Mouse (Mus musculus) stomach, embryonic 15.5 days (tissue): ENCODE data around the gene Pnpla3. TPM values are rescaled to one million over a fixed set of nuclear protein-coding genes. Genes with fewer than 3 reads are reported as not detected.

Source experiments
- ATAC-seq: fragments of 200-750 bp; cut with Nextera tagmentation; 2 replicates; pipeline ENCODE4 v1.8.0; 2017; ENCODE audit warnings: low read depth, moderate number of reproducible peaks, moderate TSS enrichment; ENCODE audit not compliant: insufficient read depth, low FRiP score
- H3K27ac ChIP-seq: fragments of 300-500 bp; sonication (generic); 2 replicates; pipeline ENCODE4 v1.5.1; 2015; ENCODE audit warnings: mild to moderate bottlenecking, inconsistent platforms
- H3K27me3 ChIP-seq: fragments of 300-500 bp; sonication (generic); replicated peaks from 2 replicates; pipeline ENCODE4 v1.6.1; 2015; ENCODE audit warnings: inconsistent platforms
- H3K36me3 ChIP-seq: fragments of 300-500 bp; sonication (generic); 2 replicates; pipeline ENCODE4 v1.6.1; 2015; ENCODE audit warnings: inconsistent platforms
- H3K4me1 ChIP-seq: fragments of 300-500 bp; sonication (generic); 2 replicates; pipeline ENCODE4 v1.6.1; 2015; ENCODE audit warnings: inconsistent platforms
- H3K4me2 ChIP-seq: fragments of 300-500 bp; sonication (generic); 2 replicates; pipeline ENCODE4 v1.6.1; 2015; ENCODE audit warnings: mild to moderate bottlenecking, inconsistent platforms
- H3K4me3 ChIP-seq: fragments of 300-500 bp; sonication (generic); replicated peaks from 2 replicates; pipeline ENCODE4 v1.5.1; 2015; ENCODE audit warnings: inconsistent platforms
- H3K9ac ChIP-seq: fragments of 300-500 bp; sonication (generic); 2 replicates; pipeline ENCODE4 v1.6.1; 2015; ENCODE audit warnings: inconsistent platforms
- H3K9me3 ChIP-seq: fragments of 300-500 bp; sonication (generic); 2 replicates; pipeline ENCODE4 v1.6.1; 2016; ENCODE audit warnings: inconsistent platforms
- WGBS: fragments of 180-500 bp; shearing (Covaris S2); methylation state at CpG from one replicate; pipeline ENCODE4 v1.1.7; 2015; 5-methylcytosine and 5-hydroxymethylcytosine counted together
- polyA plus RNA-seq: library from polyadenylated mRNA; unstranded; fragments of >200 nt; fragmentation: Nextera tagmentation; extraction: Ambion mirVana; gene quantifications from 2 replicates; pipeline ENCODE4 v1.2.1, GENCODE M21; 2015

Gene Pnpla3
- 0.85 and 0.98 TPM in 2 replicates for polyA plus RNA-seq

DNA sequence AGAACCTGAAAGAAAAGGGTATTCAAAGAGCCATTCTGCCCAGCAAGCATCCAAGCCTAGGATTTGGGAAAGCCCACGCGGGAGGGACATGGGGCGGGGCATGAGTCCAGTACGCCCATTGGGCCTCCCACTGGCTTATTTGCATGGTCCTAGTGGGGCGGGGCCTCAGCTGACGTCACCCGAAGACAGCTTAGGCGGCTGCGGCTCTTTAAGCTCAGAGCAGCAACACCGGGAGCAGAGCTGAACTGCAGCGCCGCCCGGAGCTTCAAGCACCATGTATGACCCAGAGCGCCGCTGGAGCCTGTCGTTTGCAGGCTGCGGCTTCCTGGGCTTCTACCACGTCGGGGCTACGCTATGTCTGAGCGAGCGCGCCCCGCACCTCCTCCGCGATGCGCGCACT lies at the start of gene Pnpla3:
Pnpla3 (plus strand) TSS at position 238 of the 400 bp plus-strand sequence.
- no peak within 1 kb of the TSS for H3K27ac ChIP-seq
- peak within 1 kb of the TSS; percentile 52 for H3K4me3 ChIP-seq
- WGBS = under 1% methylated on average over 28 of the region's 28 CpGs
- H3K36me3 ChIP-seq = no peaks in the 10 kb centered on the region
- H3K9ac ChIP-seq = peak within 1 kb of the TSS; percentile 17; the same call in 1 of the 2 replicates
- peaks cover 4% of the 10 kb centered on the region; the same call in 1 of the 2 replicates for H3K27me3 ChIP-seq
- peak; percentile 97 for ATAC-seq
- H3K9me3 ChIP-seq = no peaks in the 10 kb centered on the region
- peaks cover 13% of the 10 kb centered on the region for H3K4me1 ChIP-seq
- H3K4me2 ChIP-seq = peak within 1 kb of the TSS; percentile 99

DNA sequence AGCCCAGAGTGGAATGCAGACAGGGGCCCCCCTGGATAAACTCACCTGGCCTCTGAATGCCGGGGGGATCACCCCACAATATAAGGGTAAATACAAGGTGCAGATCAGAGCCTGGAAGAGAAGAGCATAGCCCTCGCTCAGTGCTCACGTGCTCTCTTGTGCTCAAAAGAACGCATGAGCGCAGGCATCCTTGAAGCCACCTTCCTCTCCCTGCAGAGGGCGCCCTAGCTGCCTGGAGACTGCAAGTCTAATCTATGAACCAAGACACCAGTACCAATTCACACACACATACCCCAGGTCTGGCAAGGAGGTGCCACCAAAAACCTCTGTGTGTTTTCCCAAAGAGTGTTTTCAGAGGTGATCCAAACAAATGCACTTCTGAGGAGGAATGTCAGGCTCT lies 47.0 kb upstream of the Pnpla3 start:
- no peak overlapping the region for H3K27ac ChIP-seq
- 20% methylated on average over 6 of the region's 6 CpGs for WGBS
- ATAC-seq = no peak
- no peaks in the 10 kb centered on the region for H3K4me1 ChIP-seq
- no peaks in the 10 kb centered on the region for H3K9me3 ChIP-seq
- H3K4me3 ChIP-seq = no peak overlapping the region
- H3K27me3 ChIP-seq = no peaks in the 10 kb centered on the region
- H3K9ac ChIP-seq = no peak overlapping the region
- no peak overlapping the region for H3K4me2 ChIP-seq
- no peaks in the 10 kb centered on the region for H3K36me3 ChIP-seq

DNA sequence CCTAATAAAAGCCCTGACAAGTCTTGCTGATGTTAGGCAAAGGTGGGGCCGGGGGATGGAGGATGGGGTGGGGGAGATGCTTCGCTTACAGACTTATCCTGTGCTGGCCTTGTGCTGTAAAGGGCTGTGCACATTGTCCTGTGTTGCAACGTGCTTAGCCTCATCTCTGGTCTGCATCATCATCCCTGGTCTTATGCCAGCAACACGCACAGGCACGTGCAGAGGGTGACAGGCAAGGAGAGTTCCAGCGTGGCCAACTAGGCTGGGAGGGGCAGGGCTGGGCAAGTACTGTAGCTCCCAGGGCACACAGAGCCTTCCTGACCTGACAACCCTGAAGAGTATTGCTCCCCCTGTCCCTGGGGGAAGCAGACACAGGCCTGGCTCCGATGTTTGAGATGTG lies 46.6 kb upstream of the Pnpla3 start:
- ATAC-seq = no peak
- H3K9ac ChIP-seq = no peak overlapping the region
- no peak overlapping the region for H3K27ac ChIP-seq
- no peak overlapping the region for H3K4me3 ChIP-seq
- H3K4me2 ChIP-seq = no peak overlapping the region
- no peaks in the 10 kb centered on the region for H3K36me3 ChIP-seq
- H3K4me1 ChIP-seq = no peaks in the 10 kb centered on the region
- no peaks in the 10 kb centered on the region for H3K27me3 ChIP-seq
- H3K9me3 ChIP-seq = no peaks in the 10 kb centered on the region
- WGBS = 57% methylated on average over 7 of the region's 7 CpGs

DNA sequence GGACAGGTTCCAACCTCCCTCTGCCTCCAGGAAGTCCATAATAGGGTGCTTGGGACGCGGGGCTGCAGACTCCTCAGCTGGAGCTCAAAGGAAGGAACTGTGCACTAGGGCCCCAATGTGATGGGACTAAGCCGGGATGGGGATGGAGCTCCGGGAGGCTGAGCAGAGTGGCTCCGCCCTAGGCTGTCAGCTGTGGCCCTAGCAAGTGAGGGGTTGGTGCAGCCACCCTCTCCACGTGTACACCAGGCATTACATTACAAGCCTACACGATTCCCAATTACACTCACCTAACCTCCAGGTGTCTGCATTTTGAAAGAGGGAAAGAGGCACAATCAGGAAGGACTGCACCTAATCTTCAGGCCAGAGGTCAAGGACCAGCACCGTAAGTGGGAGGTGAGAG lies 44.6 kb upstream of the Pnpla3 start, which contains the start of gene Pnpla5:
Pnpla5 (minus strand) TSS at position 101 of the 400 bp plus-strand sequence.
- Histone ChIP-seq H3K4me1 (no peaks in the 10 kb centered on the region), H3K9ac (no peak within 1 kb of the TSS), H3K36me3 (no peaks in the 10 kb centered on the region), H3K27ac (no peak within 1 kb of the TSS), H3K4me3 (no peak within 1 kb of the TSS), H3K9me3 (no peaks in the 10 kb centered on the region), H3K4me2 (no peak within 1 kb of the TSS), H3K27me3 (no peaks in the 10 kb centered on the region)
- no peak for ATAC-seq
- WGBS = 64% methylated on average over 8 of the region's 8 CpGs

DNA sequence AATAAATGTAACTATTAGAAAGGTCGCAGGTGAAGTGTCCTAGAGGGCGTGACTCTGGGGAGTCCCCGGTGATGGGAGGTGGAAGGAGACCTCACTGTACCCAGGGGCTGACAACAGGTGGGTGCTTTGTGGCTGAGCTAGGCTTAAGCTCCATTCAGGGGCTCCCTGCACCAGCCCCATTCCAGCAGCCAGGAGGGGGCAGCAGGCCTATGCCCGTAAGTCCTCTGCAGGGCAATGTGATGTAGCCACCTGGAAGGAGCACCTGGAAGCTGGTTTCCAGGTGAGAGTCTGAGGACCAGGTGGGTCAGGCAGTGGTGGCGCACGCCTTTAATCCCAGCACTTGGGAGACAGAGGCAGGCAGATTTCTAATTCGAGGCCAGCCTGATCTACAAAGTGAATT lies 43.6 kb upstream of the Pnpla3 start:
- Histone ChIP-seq H3K4me3 (no peak overlapping the region), H3K27me3 (no peaks in the 10 kb centered on the region), H3K9ac (no peak overlapping the region), H3K4me1 (no peaks in the 10 kb centered on the region), H3K27ac (no peak overlapping the region), H3K36me3 (no peaks in the 10 kb centered on the region), H3K9me3 (no peaks in the 10 kb centered on the region), H3K4me2 (no peak overlapping the region)
- ATAC-seq = no peak
- WGBS = 59% methylated on average over 7 of the region's 7 CpGs

DNA sequence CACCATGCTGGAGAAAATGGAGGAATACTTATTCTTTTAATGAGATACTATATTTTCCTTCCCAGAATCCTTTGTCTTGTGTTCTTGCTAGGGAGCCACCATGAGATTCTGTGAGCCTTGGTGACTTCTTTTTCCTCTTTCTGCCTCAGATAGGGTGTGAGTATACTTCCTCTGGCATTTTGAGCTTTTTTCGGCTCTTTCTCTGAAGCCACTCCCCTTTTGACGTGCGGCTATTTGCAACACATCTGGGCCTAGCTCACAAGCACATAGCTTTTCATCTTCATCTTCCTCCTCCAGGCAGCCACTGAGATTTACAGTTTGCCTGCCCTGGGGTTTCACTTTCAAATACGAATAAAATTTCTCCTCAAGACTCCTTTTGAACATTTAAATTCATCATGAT lies 41.2 kb upstream of the Pnpla3 start:
- Histone ChIP-seq H3K9ac (no peak overlapping the region), H3K4me2 (no peak overlapping the region), H3K4me1 (no peaks in the 10 kb centered on the region), H3K4me3 (no peak overlapping the region), H3K9me3 (no peaks in the 10 kb centered on the region), H3K27me3 (no peaks in the 10 kb centered on the region), H3K27ac (no peak overlapping the region), H3K36me3 (no peaks in the 10 kb centered on the region)
- 65% methylated on average over 4 of the region's 4 CpGs for WGBS
- ATAC-seq = no peak

DNA sequence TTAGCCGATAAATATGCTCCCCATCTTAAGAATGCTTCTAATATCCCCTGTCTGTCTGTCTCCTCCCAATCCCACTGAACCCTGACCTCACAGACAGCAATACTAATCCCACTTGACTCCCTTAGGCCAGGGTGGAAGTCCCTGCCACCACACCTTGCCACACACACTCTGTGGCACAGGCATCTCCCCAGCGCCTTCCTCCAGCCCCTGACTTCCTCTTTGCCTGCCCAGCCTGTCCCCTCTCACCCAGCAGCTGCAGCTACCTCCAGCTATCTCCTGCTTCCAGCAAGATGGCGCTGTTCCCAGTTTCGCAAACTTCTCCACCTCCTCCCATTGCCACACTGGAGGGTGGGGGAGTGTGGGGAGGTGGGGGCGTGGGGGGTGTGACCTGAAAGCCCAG lies 40.8 kb upstream of the Pnpla3 start:
- Histone ChIP-seq H3K4me1 (no peaks in the 10 kb centered on the region), H3K36me3 (no peaks in the 10 kb centered on the region), H3K4me3 (no peak overlapping the region), H3K9ac (no peak overlapping the region), H3K4me2 (no peak overlapping the region), H3K27ac (no peak overlapping the region), H3K9me3 (no peaks in the 10 kb centered on the region), H3K27me3 (no peaks in the 10 kb centered on the region)
- WGBS = 32% methylated on average over 5 of the region's 5 CpGs
- no peak for ATAC-seq

DNA sequence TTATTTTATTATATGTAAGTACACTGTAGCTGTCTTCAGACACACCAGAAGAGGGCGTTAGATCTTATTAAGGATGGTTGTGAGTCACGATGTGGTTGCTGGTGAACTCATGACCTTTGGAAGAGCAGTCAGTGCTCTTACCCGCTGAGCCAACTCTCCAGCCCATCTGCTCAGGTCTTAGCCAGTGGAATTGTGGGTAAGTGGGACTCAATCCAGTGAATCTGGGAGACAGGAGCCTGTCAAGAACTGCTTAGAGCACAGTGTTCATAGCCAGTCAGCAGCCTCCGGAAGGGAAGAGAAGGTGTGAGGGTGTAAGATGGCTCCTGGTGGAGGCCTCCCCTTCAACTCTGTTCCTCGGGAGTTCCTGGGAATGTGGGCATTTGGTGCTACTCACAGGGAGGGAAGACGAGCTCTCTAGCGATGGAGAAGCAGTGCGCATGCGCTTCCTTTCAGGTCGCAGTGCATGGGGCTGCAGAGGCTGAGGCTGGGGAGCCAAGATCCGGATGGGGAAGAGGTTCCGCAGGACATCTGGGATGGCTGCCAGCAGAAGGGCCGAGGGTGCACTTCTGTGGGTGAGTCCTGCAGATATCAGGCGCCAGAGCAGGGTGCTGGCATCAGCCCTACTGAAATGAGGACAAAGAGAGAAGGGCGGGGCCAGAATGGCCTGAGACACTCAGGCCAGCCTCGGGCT lies 36.4 kb upstream of the Pnpla3 start:
- H3K4me3 ChIP-seq = no peak overlapping the region
- no peak overlapping the region for H3K27ac ChIP-seq
- H3K36me3 ChIP-seq = no peaks in the 10 kb centered on the region
- H3K4me1 ChIP-seq = no peaks in the 10 kb centered on the region
- H3K4me2 ChIP-seq = no peak overlapping the region
- no peaks in the 10 kb centered on the region for H3K9me3 ChIP-seq
- WGBS = 52% methylated on average over 16 of the region's 16 CpGs
- H3K27me3 ChIP-seq = no peaks in the 10 kb centered on the region
- H3K9ac ChIP-seq = no peak overlapping the region
- ATAC-seq = no peak

DNA sequence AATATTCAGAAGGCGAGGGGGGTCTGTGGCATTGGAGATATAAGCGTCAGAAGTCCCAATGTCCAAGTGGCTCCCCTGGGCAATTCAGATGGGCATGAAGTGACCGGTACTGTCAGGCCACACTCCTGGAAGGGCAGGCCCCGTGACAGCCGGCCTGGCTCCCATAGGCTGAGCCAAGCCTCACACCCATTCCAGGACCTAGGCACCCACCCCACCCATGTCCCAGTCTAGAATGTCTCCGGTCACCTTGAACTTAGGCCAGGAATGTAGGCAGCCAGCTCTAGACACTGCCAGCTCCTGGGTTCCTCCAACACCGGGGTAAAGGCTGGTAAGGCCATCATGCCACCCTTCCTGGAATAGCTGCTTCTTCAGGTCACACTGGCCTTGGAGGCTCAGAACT lies 35.7 kb upstream of the Pnpla3 start:
- Histone ChIP-seq H3K36me3 (no peaks in the 10 kb centered on the region), H3K4me2 (no peak overlapping the region), H3K27me3 (no peaks in the 10 kb centered on the region), H3K4me3 (no peak overlapping the region), H3K9ac (no peak overlapping the region), H3K27ac (no peak overlapping the region), H3K4me1 (no peaks in the 10 kb centered on the region), H3K9me3 (no peaks in the 10 kb centered on the region)
- ATAC-seq = no peak
- 94% methylated on average over 7 of the region's 7 CpGs for WGBS

DNA sequence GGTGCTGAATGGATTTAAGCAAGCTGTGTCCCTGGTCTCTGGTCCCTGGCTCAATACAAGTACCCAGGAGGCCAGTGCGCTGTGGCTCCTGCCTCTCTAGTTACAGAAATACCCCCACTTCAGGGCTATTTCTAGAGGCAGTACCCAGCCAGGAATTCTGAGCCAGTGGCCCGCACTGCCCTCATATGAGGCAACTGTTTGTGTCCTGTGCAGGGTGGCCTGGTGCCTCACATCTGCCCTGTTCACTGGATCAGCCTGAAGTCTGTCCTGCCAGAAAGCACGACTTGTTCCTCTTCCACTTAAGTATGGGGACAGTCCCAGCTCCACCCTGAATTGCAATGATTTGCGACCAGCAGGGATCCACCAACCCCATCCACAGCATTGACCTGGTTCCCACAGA lies 34.2 kb upstream of the Pnpla3 start:
- 67% methylated on average over 4 of the region's 4 CpGs for WGBS
- H3K4me2 ChIP-seq = no peak overlapping the region

DNA sequence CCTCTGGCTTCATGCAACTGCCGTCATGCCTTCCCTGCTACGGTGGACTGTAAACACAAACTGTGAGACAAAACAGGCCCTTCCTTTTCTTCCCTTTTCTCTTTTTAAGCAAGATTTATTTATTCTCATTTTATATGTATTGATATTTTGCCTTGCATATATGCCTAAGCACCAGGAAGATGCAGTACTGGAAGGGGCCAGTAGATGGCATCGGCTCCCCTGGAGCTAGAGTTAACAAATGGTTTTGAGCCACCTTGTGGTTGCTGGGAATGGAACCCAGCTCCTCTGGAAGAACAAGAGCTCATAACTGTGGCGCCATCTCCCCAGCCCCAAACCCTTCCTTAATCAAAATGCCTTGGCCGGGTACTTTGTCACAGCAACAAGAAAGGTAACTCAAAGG lies 32.2 kb upstream of the Pnpla3 start:
- no peaks in the 10 kb centered on the region for H3K36me3 ChIP-seq
- no peaks in the 10 kb centered on the region for H3K27me3 ChIP-seq
- no peak overlapping the region for H3K4me3 ChIP-seq
- no peak for ATAC-seq
- no peak overlapping the region for H3K27ac ChIP-seq
- no peak overlapping the region for H3K4me2 ChIP-seq
- 79% methylated on average over 5 of the region's 5 CpGs for WGBS
- no peak overlapping the region for H3K9ac ChIP-seq
- no peaks in the 10 kb centered on the region for H3K4me1 ChIP-seq
- H3K9me3 ChIP-seq = no peaks in the 10 kb centered on the region

More for the DNA sequence above, 34.2 kb upstream of the Pnpla3 start:
- Histone ChIP-seq H3K4me1 (no peaks in the 10 kb centered on the region), H3K9me3 (no peaks in the 10 kb centered on the region), H3K36me3 (no peaks in the 10 kb centered on the region), H3K9ac (no peak overlapping the region), H3K4me3 (no peak overlapping the region), H3K27me3 (no peaks in the 10 kb centered on the region), H3K27ac (no peak overlapping the region)
- no peak for ATAC-seq

DNA sequence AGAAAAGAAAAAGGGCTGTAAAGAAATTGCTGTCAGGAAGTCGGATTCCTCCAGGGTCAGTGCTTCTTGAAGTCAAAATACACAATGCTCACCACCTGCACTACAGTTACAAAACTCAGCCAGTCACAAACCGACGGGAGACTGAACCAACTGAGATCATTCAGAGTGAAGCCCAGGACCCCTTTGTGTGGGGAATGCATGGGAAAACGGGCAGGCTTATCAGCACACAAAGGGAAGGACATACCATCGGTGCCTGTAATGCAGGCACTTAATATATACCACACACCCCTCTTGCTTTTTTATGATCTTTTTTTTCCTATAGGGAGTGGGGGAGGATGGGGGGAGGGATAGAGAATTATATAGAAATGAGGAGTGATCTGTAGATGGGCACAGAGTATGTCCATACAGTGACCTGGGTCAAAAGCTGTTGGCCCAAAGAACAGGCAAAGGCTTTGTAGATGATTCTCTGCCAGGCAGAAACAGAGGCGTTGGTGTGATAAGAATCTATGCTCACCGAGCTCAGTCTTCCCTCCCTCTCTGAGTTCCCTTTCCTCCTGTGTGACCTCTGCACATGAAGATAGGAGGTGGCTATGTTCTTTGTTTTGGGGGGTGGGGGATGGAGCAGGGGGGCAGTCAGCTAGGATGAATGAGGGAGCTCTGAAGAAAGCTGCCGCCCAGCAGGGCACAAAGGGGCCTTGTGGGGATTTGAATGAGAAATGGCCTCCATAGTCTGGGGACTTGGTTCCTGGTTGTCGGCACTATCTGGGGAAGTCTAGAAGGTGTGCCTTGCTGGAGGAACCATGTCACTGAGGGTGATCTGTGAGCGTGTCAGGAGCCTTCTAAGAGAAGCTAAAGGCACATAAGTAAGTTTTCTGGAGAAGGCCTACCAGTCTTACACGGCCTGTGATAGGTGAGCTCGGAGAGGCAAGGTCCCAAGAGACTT lies 30.9 kb upstream of the Pnpla3 start:
- ATAC-seq = no peak
- 42% methylated on average over 12 of the region's 12 CpGs for WGBS

More for the DNA sequence above, 30.9 kb upstream of the Pnpla3 start:
- Histone ChIP-seq H3K9ac (no peak overlapping the region), H3K36me3 (no peaks in the 10 kb centered on the region), H3K4me2 (no peak overlapping the region), H3K9me3 (no peaks in the 10 kb centered on the region), H3K4me1 (no peaks in the 10 kb centered on the region), H3K27me3 (no peaks in the 10 kb centered on the region), H3K4me3 (no peak overlapping the region), H3K27ac (no peak overlapping the region)
